Mouse (Mus musculus) embryo, embryonic 9.5 days (tissue): ENCODE data around the gene H2-DMa.
A peak's percentile ranks its signal among the peaks of the same experiment; 100 is the strongest.

Experiments used
- DNase-seq: peaks from one replicate; pipeline ENCODE4 v3.0.0-alpha.2; 2017; ENCODE audit errors: extremely low spot score

Gene H2-DMa

DNA sequence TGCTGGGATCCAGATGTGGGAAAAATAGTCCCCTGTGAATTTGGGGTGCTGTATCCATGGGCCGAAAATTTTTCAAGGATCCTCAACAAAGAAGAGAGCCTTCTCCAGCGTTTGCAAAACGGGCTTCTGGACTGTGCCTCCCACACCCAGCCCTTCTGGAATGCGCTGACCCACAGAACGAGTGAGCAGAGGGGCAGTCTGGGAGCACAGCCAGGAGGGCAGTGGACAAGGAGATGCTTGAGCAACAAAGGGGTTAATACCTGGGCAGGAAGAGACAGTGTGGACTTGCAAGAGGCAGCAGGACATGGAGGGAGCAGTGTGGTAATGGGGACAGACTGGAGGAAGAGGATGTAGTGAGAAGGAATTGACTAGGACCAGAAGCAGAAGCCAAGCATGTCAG is 36.2 kb downstream of the H2-DMa start:
- DNase-seq, result no peak

DNA sequence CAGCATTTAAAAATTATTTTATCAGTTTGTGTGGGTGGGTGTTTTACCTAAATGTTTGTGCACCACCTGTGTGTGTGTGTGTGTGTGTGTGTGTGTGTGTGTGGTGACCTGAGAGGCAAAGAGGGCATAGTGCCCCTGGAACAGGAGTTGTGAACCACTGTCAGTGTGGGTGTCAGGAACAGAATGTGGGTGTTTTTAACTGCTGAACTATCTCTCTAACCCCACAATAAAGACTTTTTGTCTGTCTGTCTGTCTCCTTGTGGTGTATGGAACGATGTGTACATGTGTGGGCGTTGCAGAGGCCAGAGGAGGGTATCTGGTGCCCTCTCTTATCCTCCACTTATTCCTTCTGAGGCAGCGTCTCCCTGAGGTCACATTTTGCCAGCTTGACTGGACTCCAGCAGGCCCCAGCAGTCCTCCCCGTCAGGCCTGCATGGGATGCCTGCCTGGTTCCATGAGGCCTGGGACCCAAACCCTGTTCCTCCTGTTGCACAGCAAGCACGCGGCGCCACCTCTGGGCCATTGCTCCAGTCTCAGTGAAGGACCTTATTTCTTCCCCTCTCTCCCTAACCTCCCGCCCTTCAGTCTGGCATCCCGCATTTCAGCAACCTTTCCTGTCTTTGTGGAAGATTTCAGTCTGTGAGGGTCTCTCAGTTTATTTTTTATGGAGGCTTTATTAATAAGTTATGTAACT is 45.0 kb downstream of the H2-DMa start:
- peak; percentile 12 for DNase-seq

DNA sequence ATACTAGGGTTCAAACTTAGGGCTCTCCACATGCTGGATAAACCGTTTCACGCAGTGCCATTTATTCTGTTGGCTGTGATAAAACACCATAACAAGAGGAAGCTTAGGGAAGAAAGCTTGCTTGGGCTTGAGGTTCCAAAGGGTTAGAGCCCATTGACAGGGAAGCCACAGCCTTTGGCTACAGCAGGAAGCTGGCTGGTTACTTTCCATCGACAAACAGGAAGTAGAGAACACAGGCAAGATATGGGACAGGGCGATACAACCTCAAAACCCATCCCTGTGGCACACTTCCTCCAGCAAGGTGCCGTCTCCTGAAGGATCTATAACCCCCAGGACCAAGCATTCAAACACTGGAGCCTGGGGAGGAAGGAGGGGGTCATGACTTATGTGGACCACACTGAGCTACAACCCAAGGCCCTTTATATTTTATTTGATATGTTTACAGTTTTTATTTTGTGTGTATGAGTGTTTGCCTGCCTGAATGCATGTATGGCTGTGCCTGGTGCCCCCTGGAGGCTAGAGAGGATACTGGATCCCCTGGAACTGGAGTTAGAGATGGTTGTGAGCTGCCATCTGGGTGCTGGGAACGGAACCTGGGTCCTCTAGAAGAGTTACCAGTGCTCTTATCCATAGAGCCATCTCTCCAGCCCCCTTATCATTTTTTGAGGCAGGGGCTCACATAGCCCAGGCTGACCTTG is 45.8 kb downstream of the H2-DMa start:
- DNase-seq, result no peak

DNA sequence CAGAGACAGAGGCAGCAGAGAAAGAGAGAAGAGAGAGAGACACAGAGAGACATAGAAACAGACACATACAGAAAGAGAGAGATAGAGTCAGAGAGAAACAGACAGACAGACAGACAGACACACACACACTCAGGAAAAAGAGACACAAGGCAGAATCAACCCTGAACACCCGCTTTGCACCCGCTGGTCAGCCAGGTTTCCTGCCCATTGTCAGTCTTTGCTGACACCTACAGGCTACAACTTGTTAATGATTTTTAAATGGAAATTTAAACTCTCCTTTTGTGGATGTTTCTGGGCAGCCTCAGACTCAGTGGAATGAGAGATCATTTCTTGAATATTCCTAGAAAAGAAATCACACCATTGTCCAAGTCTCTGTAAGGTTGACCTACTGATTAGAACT is 49.9 kb downstream of the H2-DMa start:
- DNase-seq, result peak; percentile 26

DNA sequence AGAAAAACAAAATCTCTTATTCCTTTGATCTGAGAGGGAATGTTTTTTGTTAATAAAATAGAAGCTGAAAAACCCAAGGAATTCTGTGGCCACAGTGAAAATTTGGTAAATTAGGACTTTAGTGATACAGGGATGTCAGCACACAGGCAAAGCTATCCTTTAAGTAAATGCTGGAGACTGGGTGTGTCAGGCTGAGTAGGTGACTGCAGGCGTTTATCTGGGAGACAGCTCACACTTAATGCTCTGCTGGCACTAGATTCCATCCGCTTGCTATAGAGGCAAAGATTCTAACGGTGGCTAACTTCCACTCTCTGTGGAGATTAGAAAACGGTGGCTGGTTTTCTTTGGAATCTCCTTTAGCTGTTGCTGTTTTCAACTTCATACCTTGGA is 51.1 kb downstream of the H2-DMa start:
- no peak for DNase-seq

DNA sequence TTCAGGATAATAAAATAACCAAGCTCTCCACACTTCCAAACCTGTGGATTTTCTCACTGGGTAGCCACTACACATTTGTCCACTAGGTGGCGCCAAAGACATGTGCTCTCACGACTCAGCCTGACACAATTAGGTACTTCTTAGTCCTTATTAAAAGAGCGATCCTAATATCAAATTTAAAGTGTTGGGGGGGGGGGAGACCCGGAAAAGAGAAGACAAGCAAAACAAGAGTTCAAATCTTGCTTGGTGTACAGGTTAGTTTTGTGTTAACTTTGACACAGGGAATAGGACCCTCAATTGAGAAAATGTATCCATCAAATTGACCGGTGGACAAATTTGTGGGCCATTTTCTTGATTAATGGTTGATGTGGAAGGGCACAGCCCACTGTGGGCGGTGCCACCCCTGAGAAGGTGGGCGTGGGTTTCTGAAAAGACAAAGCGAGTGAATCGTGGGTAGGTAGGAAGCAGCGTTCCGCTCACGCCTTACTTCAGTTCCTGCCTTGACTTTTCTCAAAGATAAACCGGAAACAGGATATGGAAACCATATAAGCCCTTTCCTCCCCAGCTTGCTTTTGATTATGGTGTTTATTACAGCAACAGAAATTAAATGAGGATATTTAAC is 51.6 kb downstream of the H2-DMa start:
- peak; percentile 62 for DNase-seq

DNA sequence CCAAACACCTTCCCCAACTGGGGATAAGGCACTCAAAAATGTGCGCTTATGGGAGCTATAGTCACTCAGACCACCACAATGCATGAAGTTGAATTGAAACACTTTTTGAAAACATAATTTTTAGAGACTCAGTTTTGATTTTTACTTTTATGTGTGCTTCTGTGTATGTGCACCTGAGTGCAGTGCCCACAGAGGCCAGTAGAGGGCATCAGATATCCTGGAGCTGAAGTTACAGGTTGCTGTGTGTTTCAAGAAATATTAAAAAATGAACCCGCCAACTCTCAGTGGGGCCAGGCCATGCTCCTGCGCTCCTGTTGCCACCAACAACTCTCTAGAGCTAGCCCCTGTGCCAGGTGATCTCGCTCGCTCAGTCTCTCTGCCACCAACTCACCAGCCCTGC is 53.2 kb downstream of the H2-DMa start:
- DNase-seq, result no peak

DNA sequence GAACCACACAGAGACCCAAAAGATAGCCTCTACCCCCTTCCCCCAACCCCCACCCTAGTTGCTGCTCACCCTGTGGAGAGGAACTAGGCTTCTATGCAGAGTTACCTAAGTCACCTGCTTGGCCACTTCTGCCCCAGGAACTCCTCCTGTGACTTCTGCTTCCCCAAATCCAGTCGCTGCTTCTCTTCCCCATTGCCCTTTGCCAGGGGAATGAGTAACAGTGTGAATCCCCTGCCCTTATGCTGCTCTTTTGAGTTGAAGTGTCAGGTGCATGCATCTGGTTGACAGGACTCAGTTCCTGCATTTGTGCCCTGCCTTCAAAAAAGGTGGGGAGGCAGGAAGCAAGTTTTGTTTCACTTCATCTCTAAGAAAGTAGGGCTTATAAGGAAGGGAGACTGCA is 54.7 kb downstream of the H2-DMa start:
- DNase-seq, result no peak

DNA sequence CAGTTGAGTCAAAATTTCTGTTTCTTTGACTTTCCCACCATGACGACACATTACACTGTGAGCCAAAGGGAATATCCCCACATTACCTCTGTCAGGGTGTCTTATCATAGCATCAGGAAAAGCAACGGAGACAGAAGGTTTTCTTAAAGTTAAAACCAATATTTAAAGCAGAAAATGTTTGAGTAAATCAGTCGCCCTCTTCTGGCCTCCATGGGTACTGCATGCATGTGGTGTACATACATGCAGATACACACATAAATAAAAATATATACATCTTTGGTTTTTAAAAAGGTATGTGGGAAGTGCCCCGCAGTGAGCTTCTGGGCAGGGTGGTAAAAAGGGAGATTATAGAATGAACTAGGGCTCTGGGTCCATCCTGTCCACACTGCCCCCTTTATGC is 57.8 kb downstream of the H2-DMa start:
- DNase-seq, result no peak

DNA sequence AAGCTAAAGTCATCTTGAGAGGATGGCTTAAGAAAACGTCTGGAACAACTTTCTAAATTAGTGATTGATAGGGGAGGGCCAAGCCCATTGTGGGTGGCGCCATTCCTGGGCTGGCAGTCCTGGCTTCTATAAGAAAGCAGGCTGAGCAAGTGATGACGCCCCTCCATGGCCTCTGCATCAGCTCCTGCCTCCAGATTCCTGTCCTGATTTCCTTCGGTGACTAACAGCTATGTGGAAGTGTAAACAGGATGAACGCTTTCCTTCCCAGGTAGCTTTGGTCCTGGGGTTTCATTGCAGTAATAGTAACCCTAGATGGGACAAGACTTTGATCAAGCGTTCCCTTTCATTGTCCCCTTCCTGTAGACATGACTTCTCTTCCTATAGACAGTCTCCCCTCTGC is 59.7 kb downstream of the H2-DMa start:
- DNase-seq, result no peak

DNA sequence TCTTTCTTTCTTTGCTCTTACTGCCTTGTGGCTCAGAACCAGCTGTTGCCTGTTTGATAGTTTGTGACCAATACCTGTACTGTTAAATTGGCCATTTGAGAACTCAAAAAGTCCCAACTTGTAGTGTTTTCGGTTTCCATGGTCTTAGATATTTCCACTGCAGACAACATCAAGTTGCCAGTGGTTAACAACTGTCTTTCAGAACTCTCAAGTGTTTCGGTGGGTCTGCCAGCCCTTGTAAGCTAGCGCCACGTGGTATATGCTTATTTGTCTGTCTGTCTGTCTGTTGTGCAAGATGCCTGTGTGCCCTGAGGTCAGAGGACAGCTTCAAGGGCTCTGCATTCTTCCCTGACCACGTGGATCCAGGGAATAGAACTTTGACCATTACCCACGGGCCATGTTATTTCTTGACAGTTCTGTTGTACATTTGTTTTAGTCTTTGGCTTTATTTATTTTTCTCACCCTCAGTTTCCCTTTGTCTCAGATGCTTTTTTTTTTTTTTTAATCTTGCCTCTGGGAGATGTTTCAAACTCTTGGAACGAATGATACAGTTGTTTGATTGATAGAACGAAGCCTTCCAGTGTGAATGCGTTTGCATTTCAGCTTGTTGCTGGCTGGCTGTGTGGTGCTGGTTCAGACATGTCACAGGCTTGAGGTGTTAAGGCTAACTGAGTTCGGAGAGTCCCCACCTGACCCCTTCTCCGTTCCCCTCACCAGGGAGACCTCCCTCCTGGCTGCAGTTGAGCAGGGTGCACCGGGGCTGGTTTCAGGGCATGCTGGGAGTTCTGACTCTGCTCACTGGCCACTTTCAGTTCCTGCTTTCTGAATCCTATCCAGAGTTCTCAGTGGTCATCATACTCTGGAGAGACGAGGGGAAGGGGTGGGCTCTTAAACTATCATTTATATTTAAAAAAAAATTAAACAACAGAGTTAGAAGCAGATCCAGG is 60.8 kb downstream of the H2-DMa start:
- no peak for DNase-seq

DNA sequence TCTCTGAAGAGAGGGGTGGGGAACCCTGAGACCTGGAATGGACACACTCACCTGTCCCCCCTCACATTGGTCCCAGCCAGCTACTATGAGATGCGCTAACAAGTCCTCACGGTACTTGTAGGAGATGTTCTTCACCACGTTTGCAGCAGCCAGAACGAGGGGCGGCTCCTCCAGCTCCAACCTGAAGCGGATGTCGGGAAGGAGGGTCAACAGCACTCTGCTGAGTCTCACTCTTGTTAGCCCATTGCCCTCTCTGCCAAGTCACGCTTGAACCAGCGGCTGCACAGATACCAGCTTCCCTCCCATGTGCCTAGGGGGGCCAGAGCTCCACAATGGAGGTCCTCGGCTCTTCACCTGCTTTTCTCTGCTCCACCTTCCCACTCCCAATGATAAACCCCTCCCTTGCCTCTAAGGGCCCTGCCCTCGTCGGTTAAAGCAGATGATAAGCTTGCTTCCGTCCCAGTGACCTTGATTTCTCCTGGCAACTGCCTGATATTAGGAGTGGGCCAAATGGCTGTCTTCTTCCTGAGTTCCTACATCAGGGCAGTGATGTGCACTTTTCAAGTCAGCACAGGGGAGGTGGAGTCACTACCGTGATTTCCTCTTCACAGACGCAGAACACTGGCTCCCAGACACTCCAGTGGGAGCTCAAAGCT is 64.4 kb downstream of the H2-DMa start:
- DNase-seq, result no peak

DNA sequence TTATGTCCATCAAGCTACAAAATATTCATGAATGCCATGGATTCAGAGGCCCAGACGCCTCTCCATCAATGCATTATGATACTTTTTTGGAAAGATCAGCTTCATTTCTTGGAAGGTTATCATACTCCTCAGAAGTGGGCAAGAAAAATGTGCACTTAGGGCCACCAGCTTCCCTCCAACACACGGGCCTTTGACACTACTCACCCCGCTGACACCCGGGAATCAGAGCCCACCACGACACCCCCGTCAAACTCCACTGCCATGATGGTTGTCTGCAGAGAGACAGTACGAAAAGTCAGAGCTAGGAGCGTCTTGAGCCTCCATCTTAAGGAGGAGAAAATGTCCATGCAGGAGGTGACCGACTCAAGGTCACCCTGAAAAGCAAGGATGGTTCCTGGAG is 66.2 kb downstream of the H2-DMa start:
- DNase-seq, result no peak

DNA sequence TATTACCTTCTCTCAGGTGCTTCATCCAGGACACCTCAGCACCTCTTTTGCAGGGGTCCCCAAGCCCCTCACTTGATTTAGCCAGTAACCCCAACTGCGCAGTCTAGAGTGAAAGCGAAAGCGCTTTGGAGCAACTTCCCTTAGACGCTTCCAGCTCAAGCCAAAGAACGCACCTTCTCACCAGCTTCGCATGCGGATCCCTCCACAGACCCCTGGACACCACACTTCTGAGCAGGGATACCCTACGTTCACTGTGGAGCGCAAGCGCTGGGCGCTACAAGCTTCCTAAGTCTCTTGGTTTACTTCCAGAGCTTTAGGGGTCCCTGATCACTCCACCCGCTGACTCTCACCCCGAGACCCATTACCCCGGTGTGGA is 67.5 kb downstream of the H2-DMa start:
- DNase-seq, result no peak

DNA sequence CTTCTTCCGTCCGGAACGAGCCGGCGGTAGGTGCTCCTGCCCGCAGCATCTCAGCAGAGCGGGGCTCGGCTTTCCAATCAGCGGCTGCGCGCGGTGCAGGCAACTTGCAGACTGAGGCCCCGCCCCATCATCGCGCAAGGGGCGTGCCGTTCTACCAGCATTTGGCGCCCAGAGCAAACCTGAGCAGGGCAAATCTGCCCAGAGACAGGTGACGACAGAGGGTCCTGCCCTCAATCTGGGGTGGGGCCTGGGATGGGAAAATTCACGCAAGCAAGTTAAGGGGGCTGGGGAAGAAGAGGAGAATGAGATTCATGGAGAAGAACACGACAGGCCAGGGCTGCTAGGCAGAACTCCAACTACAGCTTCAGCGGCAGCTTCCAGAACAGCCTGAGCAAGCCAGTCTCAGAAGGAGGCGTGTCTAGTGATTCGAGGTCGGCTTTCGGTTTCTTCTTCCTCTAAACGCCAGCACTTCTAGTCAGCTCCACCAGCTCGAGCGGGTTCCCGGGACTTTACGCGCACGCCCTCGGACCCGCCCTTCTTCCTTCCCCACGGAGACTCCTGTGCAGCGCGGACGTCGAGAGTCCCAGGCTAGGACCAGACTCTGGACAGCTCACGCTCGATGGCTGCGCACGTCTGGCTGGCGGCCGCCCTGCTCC is 68.0 kb downstream of the H2-DMa start, which contains the start of the genes Tap1 and Psmb9:
Tap1 (plus strand) TSS at position 293 of the 656 bp plus-strand sequence.
Psmb9 (minus strand) TSS at position 504 of the 656 bp plus-strand sequence.
- DNase-seq, result peak; percentile 93

DNA sequence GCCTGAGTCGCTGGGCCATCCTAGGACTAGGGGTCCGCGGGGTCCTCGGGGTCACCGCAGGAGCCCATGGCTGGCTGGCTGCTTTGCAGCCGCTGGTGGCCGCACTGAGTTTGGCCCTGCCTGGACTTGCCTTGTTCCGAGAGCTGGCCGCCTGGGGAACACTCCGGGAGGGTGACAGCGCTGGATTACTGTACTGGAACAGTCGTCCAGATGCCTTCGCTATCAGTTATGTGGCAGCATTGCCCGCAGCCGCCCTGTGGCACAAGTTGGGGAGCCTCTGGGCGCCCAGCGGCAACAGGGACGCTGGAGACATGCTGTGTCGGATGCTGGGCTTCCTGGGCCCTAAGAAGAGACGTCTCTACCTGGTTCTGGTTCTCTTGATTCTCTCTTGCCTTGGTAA is 68.7 kb downstream of the H2-DMa start:
- no peak for DNase-seq
